Mouse (Mus musculus) lung, postnatal 0 days (tissue): ENCODE results near the gene Acat2. TPM values are rescaled to one million over a fixed set of nuclear protein-coding genes. Genes with fewer than 3 reads are reported as not detected.
A peak's percentile ranks its signal among the peaks of the same experiment; 100 is the strongest.
"Not testable (repeated sequence)": the region's sequence is repeated elsewhere in the genome, so short reads cannot be mapped to it uniquely, and the experiment has no call there.

ENCODE experiments used
- ATAC-seq: fragments of 200-750 bp; cut with Nextera tagmentation; 2 replicates; pipeline ENCODE4 v1.8.0; 2017; ENCODE audit warnings: moderate library complexity
- DNase-seq: peaks from one replicate; pipeline ENCODE4 v3.0.0-alpha.2; 2016; ENCODE audit warnings: low spot score
- H3K27ac ChIP-seq: fragments of 300-500 bp; sonication (generic); 2 replicates; pipeline ENCODE4 v1.5.1; 2014; ENCODE audit warnings: antibody characterized with exemption, mild to moderate bottlenecking, low read length, mixed read lengths
- H3K27me3 ChIP-seq: fragments of 300-500 bp; sonication (generic); replicated peaks from 2 replicates; pipeline ENCODE4 v1.6.1; 2014; ENCODE audit warnings: low read length, mixed read lengths; ENCODE audit not compliant: insufficient read depth
- H3K36me3 ChIP-seq: fragments of 300-500 bp; sonication (generic); 2 replicates; pipeline ENCODE4 v1.6.1; 2014; ENCODE audit warnings: low read length, mixed read lengths; ENCODE audit not compliant: insufficient read depth
- H3K4me1 ChIP-seq: fragments of 300-500 bp; sonication (generic); 2 replicates; pipeline ENCODE4 v1.6.1; 2014; ENCODE audit warnings: antibody characterized with exemption, low read depth, low read length, mixed read lengths; ENCODE audit not compliant: insufficient read depth
- H3K4me2 ChIP-seq: fragments of 300-500 bp; sonication (generic); replicated peaks from 2 replicates; pipeline ENCODE4 v1.6.1; 2014; ENCODE audit warnings: low read depth, mild to moderate bottlenecking, low read length, moderate library complexity, mixed read lengths
- H3K4me3 ChIP-seq: fragments of 300-500 bp; sonication (generic); 2 replicates; pipeline ENCODE4 v1.5.1; 2014; ENCODE audit warnings: low read depth, low read length
- H3K9ac ChIP-seq: fragments of 300-500 bp; sonication (generic); replicated peaks from 2 replicates; pipeline ENCODE4 v1.6.1; 2014; ENCODE audit warnings: low read depth, mild to moderate bottlenecking
- H3K9me3 ChIP-seq: fragments of 300-500 bp; sonication (generic); 2 replicates; pipeline ENCODE4 v1.6.1; 2016; ENCODE audit warnings: low read length, mixed read lengths
- CTCF ChIP-seq: IDR thresholded peaks from 2 replicates; pipeline ENCODE4 v1.5.1; 2016; ENCODE audit warnings: antibody characterized with exemption, mild to moderate bottlenecking
- EP300 ChIP-seq: IDR thresholded peaks from 2 replicates; pipeline ENCODE4 v1.6.1; 2016; ENCODE audit warnings: antibody characterized with exemption, mild to moderate bottlenecking, control low read depth
- WGBS: fragments of 180-500 bp; shearing (Covaris S2); extraction: QIAGEN DNeasy Blood & Tissue Kit; methylation state at CpG from one replicate; pipeline ENCODE4 v1.1.7; 2014; 5-methylcytosine and 5-hydroxymethylcytosine counted together
- polyA plus RNA-seq: library from polyadenylated mRNA; unstranded; fragments of >200 nt; fragmentation: Nextera tagmentation; extraction: Ambion mirVana; gene quantifications from 2 replicates; pipeline ENCODE4 v1.2.1, GENCODE M21; 2015

The Acat2 gene
- polyA plus RNA-seq, 1 experiment from 2014 or later, result 42.8 TPM

DNA sequence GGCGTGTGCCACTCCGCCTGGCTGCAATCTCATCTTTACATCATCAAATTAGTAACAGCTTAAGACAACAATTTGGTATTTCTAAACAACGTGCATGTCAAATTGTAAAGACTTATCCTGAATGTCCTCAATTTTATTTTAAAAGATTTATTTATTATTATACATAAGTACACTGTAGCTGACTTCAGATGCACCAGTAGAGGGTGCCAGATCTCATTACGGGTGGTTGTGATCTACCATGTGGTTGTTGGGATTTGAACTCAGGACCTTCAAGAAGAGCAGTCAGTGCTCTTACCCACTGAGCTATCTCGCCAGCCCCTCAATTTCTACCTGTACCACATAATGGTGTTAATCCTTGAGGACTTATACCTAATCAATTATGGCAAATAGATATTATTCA, 41.7 kb upstream of the Acat2 start:
- not testable (repeated sequence) for H3K4me2 ChIP-seq, H3K9ac ChIP-seq, H3K27ac ChIP-seq, H3K9me3 ChIP-seq, H3K27me3 ChIP-seq, H3K4me3 ChIP-seq, H3K4me1 ChIP-seq, H3K36me3 ChIP-seq, ATAC-seq, DNase-seq
- 95% methylated on average over 5 of the region's 5 CpGs for WGBS
- TF ChIP-seq CTCF, result peak; percentile 23; the same call in 1 of the 2 replicates

DNA sequence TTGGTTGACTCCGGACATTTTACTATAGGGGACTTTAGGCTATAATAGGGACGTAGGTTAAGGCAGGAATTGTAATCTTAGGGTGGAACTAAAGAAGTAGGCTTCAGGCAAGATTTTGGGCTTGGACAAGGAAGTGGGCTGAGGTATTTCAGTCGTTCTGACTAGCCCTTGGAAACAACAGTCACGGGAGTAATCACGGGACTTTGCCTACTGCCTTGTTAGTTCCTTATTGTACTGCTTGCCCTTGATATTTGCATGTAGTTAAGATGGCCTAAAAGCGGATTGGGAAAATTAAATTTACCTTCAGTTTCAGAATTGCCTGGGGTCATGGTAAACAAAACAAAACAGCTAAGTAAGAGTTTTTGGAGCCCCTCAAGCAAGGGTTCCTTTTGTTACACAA, 38.5 kb upstream of the Acat2 start:
- Histone ChIP-seq H3K36me3 (no peaks in the 10 kb centered on the region), H3K4me2 (no peak overlapping the region), H3K27me3 (no peaks in the 10 kb centered on the region), H3K9me3 (no peaks in the 10 kb centered on the region), H3K4me1 (no peaks in the 10 kb centered on the region), H3K27ac (no peak overlapping the region), H3K9ac (no peak overlapping the region), H3K4me3 (no peak overlapping the region)
- WGBS, result 81% methylated on average over 6 of the region's 6 CpGs
- DNase-seq (no peak), ATAC-seq (no peak)
- no peak for TF ChIP-seq CTCF
- no peak for TF ChIP-seq EP300

DNA sequence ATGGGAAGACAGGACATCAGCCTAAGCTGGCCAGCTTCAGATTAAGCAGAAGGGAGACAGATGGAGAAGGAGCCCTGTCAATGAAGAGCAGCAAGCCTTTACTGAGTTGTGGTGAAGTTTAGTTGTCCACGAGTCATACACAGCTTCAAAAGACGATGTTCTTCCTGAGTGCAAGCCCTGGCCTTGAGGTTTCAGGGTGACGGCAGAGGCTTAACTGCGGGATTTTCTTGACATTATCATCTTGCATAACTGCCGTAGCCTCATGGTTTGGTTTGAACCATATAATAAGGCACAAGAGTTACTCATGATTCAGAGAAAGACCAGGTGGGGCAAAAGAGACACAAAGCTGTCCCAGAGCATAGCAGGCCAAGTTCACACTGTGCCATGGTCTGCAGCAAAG, 37.3 kb upstream of the Acat2 start:
- no peaks in the 10 kb centered on the region for H3K9me3 ChIP-seq
- DNase-seq (no peak), ATAC-seq (no peak)
- H3K27ac ChIP-seq, result no peak overlapping the region
- H3K4me2 ChIP-seq, result no peak overlapping the region
- no peaks in the 10 kb centered on the region for H3K36me3 ChIP-seq
- H3K4me3 ChIP-seq, result no peak overlapping the region
- no peaks in the 10 kb centered on the region for H3K27me3 ChIP-seq
- 86% methylated on average over 5 of the region's 5 CpGs for WGBS
- TF ChIP-seq CTCF (no peak), EP300 (no peak)
- H3K9ac ChIP-seq, result no peak overlapping the region
- no peaks in the 10 kb centered on the region for H3K4me1 ChIP-seq

DNA sequence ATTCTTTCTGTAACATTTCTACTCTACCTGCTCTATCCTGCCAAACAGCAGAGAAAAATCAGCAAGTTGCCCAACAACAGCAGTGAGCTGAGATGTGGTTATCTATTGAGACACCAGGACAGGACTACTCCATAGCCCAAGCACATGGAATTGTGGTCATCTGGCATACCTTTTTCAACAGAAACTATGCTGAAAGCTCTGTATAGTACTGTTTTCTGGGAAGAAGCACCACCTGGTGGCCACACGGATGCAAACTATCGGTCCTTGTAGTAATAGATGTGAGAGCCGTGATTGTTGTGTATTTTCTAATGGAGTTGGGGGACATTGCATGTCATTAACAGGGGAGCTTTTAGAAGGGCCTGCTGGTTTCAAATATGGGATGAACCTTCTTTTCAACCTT, 35.8 kb upstream of the Acat2 start:
- WGBS, result 12% methylated on average over 3 of the region's 3 CpGs
- no peak overlapping the region for H3K27ac ChIP-seq
- DNase-seq, result peak; percentile 77

DNA sequence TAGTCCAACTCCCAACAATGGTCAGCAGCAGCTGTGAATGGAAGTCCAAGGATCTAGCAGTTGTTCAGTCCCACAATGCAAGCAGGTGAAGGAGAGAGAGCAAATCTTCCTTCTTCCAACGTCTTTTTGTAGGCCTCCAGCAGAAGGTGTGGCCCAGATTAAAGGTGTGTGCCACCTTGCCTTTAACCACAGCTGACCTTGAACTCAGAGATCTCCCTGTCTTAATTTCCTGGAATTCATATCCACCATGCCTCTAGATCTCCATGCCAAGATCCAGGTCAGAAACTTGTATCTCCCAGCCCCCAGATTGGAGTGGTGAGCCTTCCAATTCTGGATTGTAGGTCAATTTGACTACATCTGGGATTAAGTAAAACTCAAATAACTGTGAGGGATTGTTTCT, 33.5 kb upstream of the Acat2 start, which contains the start of gene Wtap:
TSS of gene Wtap (minus strand) at position 101 of the 400 bp plus-strand sequence.
- H3K9me3 ChIP-seq, result no peaks in the 10 kb centered on the region
- peak within 1 kb of the TSS; percentile 100 for H3K4me3 ChIP-seq
- 75% methylated on average over 1 of the region's 1 CpGs for WGBS
- TF ChIP-seq EP300, result no peak
- TF ChIP-seq CTCF, result no peak
- no peaks in the 10 kb centered on the region for H3K27me3 ChIP-seq
- no peaks in the 10 kb centered on the region; the same call in 1 of the 2 replicates for H3K4me1 ChIP-seq
- no peaks in the 10 kb centered on the region for H3K36me3 ChIP-seq
- DNase-seq (no peak), ATAC-seq (no peak)
- H3K4me2 ChIP-seq, result peak within 1 kb of the TSS; percentile 81
- H3K9ac ChIP-seq, result peak within 1 kb of the TSS; percentile 100
- H3K27ac ChIP-seq, result peak within 1 kb of the TSS; percentile 100

More for the DNA sequence above, 35.8 kb upstream of the Acat2 start:
- no peaks in the 10 kb centered on the region for H3K27me3 ChIP-seq
- H3K4me1 ChIP-seq, result no peaks in the 10 kb centered on the region
- H3K4me2 ChIP-seq, result no peak overlapping the region
- peak; percentile 79 for TF ChIP-seq CTCF
- no peak for TF ChIP-seq EP300
- H3K4me3 ChIP-seq, result no peak overlapping the region
- no peak for ATAC-seq
- H3K9me3 ChIP-seq, result no peaks in the 10 kb centered on the region
- no peak overlapping the region for H3K9ac ChIP-seq
- H3K36me3 ChIP-seq, result no peaks in the 10 kb centered on the region

DNA sequence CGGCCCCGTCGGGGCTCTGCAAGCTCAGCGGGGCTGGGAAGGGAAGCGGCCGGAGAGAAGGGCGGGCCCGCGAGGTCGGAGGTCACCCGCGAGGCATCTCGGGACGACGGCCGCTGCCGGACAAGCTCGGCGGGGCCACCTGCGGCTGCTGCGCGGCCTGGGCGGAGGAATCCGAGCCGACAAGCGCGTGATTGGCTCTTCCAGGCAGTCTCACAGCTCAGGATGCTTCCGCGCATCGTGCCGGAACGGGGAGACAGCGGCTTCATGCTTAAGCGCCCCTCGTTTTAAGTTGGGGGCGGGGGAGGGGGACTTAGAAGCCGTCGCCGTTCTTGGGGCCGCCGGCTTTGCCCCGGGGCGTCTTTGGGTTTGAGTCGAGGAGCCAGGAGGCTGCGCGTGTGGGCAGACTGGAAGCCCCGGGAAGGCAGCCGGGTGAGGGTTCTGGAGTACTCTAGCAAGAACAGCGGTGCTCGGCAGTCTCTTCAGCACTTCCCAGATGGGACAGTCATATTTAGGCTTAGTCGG, 32.0 kb upstream of the Acat2 start:
- no peaks in the 10 kb centered on the region; the same call in 1 of the 2 replicates for H3K4me1 ChIP-seq
- H3K27me3 ChIP-seq, result no peaks in the 10 kb centered on the region
- no peak for TF ChIP-seq EP300
- peak; percentile 21; the same call in 1 of the 2 replicates for TF ChIP-seq CTCF
- 0% methylated on average over 28 of the region's 51 CpGs for WGBS
- H3K9ac ChIP-seq, result peak overlapping the region; percentile 100
- ATAC-seq (peak; percentile 93), DNase-seq (peak; percentile 98)
- no peaks in the 10 kb centered on the region for H3K9me3 ChIP-seq
- H3K36me3 ChIP-seq, result peaks cover 3% of the 10 kb centered on the region; the same call in 1 of the 2 replicates
- peak overlapping the region; percentile 100 for H3K27ac ChIP-seq
- peak overlapping the region; percentile 100 for H3K4me3 ChIP-seq
- peak overlapping the region; percentile 81 for H3K4me2 ChIP-seq
